In the genomic region with DNA sequence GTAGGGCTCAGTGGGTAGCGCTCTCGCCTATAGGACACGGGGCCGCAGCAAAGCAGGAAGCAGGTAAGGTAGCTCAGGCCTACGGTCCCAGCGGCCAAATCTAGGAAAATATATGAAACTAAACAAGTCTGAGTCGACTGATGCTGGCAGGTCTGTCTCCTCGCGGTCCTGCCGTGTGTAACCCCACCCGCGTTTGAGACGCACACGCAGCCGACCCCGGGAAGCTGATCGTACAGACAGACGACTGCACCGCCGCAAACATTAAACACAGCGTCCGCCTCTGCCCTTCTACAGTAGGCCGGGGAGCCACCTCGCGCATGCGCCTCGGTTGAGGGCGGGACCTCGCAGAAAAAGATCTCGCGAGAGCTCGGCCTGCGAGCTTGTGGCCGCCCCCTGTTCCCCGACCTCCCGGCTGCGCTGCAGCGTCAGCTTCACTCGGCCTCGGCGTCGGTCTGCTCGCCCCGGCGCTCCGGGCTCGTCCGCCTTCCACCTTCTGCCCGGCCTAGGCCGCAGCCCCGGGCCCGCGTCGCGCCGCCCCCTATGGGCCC, we compare ENCODE assay signal across 1 mouse cellular context.
TF ChIP-seq lines count a peak whose summit lies in the region.

Gene Map2k2 (plus strand): TSS at position 351 of the 548 bp plus-strand sequence.

TF ChIP-seq in CH12.LX, 34 proteins besides CTCF, POLR2A, EP300 and RAD21 (continued from another document):
- peak; percentile 78 for TF ChIP-seq ELF1 (IDR thresholded peaks at IDR 0.05; ENCODE audit: low read depth, low read length)
- no peak; the same call in 1 of the 2 replicates for TF ChIP-seq MXI1 (IDR thresholded peaks at IDR 0.05; ENCODE audit: low read depth, low read length)
- TF ChIP-seq MEF2A (IDR thresholded peaks at IDR 0.05; ENCODE audit: borderline replicate concordance, low read depth, low read length): peak; percentile 36; the same call in 1 of the 2 replicates
- TF ChIP-seq IRF4 (IDR thresholded peaks at IDR 0.05; ENCODE audit: low read depth, low read length): no peak
- TF ChIP-seq MAZ (IDR thresholded peaks at IDR 0.05; ENCODE audit: low read depth, low read length): peak; percentile 34; the same call in 1 of the 2 replicates
- TF ChIP-seq ZC3H11A (IDR thresholded peaks at IDR 0.05; ENCODE audit: low read depth, low read length): no peak
- TF ChIP-seq MAX (IDR thresholded peaks at IDR 0.05; ENCODE audit: low read length): peak; percentile 32
- no peak for TF ChIP-seq BHLHE40 (IDR thresholded peaks at IDR 0.05; ENCODE audit: low read depth, low read length)
- TF ChIP-seq E2F4 (IDR thresholded peaks at IDR 0.05; ENCODE audit: insufficient replicate concordance, low read depth, low read length): no peak
- TF ChIP-seq USF1 (IDR thresholded peaks at IDR 0.05; ENCODE audit: low read depth, low read length): peak; percentile 1; the same call in 1 of the 2 replicates
- no peak for TF ChIP-seq USF2 (conservative IDR thresholded peaks at IDR 0.05; ENCODE audit: low read depth, low read length)
- TF ChIP-seq NELFE (IDR thresholded peaks at IDR 0.05; ENCODE audit: low read depth, low read length): peak; percentile 85
- TF ChIP-seq UBTF (IDR thresholded peaks at IDR 0.05; ENCODE audit: low read depth, low read length): no peak; the same call in 1 of the 2 replicates
- no peak for TF ChIP-seq PAX5 (IDR thresholded peaks at IDR 0.05; ENCODE audit: low read length)
- TF ChIP-seq ETS1 (conservative IDR thresholded peaks at IDR 0.05; ENCODE audit: low read depth, low read length): no peak; the same call in 1 of the 2 replicates
- TF ChIP-seq JUND (conservative IDR thresholded peaks at IDR 0.05; ENCODE audit: low read depth, low read length): no peak
- peak; percentile 98 for TF ChIP-seq CHD2 (IDR thresholded peaks at IDR 0.05; ENCODE audit: low read length)
- TF ChIP-seq HCFC1 (IDR thresholded peaks at IDR 0.05; ENCODE audit: low read depth, low read length): peak; percentile 80
- 0 out of 2 replicates have a peak, but pooled peaks have one; percentile 26 for TF ChIP-seq CHD1 (IDR thresholded peaks at IDR 0.05; ENCODE audit: low read depth, low read length)
- peak; percentile 98 for TF ChIP-seq POLR2AphosphoS2 (IDR thresholded peaks at IDR 0.05; ENCODE audit: low read depth, low read length)
- TF ChIP-seq ZNF384 (IDR thresholded peaks at IDR 0.05; ENCODE audit: low read depth, low read length): no peak
- TF ChIP-seq TCF12 (IDR thresholded peaks at IDR 0.05; ENCODE audit: low read depth, low read length): peak; percentile 90
- TF ChIP-seq ZKSCAN1 (IDR thresholded peaks at IDR 0.05; ENCODE audit: borderline replicate concordance, low read depth, low read length): no peak
- peak; percentile 84 for TF ChIP-seq TBP (conservative IDR thresholded peaks at IDR 0.05; ENCODE audit: low read depth, low read length)
- no peak for TF ChIP-seq SMC3 (IDR thresholded peaks at IDR 0.05; ENCODE audit: low read depth, low read length)
